Mouse (Mus musculus) embryo, embryonic 11.5 days (tissue): Measurements from ENCODE around the gene Trim68.
"Not testable (repeated sequence)": the region's sequence is repeated elsewhere in the genome, so short reads cannot be mapped to it uniquely, and the experiment has no call there.

ENCODE experiments used
- DNase-seq: peaks from one replicate; pipeline ENCODE4 v3.0.0-alpha.2; 2012; ENCODE audit warnings: low read depth, low spot score

Trim68 gene

GRCm38 (mm10) chr7:102686944-102687501, at the start of gene Trim68:
Gene Trim68, minus strand, starts transcription at chr7:102687327.
- peak; percentile 73 for DNase-seq

DNA sequence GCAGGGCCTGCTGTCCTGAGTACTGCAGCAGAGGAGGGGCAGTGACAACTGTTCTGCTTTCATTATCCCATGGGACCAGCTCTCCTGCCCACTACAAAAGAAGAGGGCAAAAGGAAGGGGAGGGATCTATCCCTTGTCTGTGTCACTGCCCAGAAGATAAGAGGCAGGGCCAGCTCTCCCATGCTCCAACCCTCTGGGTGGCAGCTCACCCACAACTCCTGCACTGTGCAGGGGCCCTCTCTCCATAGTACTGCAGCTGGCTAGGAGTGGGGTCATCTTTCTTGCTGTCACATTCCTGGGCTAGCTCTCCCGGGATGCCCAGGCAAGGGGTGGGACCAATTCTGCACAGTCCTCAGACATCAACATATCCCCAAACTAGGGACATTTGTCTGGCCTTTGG, 46.7 kb upstream of the Trim68 start:
- DNase-seq, result no peak

- no peak for DNase-seq
These were observed 40.3 kb upstream of the Trim68 start, which contains the start of gene Olfr559 for GRCm38 (mm10) chr7:102727391-102727790. Gene Olfr559, minus strand, starts transcription at chr7:102727491.

DNA sequence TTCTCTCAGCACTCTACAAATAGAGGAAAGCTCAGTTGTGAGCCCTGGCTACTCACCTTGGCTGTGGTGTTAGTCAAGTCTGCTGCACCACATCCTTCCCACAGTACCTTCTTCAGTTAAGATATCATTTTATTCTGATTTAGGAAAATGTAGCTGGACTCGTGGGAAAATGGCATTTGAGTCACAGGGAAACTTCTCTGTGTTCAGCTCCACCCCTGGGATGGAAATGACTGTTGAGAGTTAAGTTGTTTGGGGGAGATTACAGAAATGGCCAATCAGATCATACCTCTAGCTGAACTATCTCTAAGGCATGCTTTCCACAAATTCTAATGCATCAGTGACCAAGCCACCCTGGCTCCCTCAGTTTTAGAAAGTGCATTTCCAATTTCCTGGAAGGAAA, 31.8 kb upstream of the Trim68 start, which contains the start of gene Olfr33:
Olfr33 (minus strand) TSS at position 101 of the 400 bp plus-strand sequence.
- DNase-seq, result no peak

GRCm38 (mm10) chr7:102701915-102702314, 14.8 kb upstream of the Trim68 start, which contains the start of gene Olfr558:
Gene Olfr558, plus strand, starts transcription at chr7:102702215.
- no peak for DNase-seq

DNA sequence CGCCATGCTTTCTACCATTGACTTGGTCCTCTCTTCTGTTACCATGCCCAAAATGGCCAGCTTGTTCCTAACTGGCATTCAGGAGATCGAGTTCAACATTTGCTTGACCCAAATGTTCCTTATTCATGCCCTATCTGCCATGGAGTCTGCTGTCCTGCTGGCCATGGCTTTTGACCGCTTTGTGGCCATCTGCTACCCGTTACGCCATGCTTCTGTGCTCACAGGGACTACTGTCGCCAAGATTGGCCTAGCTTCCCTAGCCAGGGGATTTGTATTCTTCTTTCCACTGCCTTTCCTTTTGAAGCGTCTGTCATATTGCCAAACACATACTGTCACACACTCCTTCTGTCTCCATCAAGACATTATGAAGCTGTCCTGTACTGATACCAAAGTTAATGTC, 11.3 kb upstream of the Trim68 start:
- DNase-seq, result no peak

DNA sequence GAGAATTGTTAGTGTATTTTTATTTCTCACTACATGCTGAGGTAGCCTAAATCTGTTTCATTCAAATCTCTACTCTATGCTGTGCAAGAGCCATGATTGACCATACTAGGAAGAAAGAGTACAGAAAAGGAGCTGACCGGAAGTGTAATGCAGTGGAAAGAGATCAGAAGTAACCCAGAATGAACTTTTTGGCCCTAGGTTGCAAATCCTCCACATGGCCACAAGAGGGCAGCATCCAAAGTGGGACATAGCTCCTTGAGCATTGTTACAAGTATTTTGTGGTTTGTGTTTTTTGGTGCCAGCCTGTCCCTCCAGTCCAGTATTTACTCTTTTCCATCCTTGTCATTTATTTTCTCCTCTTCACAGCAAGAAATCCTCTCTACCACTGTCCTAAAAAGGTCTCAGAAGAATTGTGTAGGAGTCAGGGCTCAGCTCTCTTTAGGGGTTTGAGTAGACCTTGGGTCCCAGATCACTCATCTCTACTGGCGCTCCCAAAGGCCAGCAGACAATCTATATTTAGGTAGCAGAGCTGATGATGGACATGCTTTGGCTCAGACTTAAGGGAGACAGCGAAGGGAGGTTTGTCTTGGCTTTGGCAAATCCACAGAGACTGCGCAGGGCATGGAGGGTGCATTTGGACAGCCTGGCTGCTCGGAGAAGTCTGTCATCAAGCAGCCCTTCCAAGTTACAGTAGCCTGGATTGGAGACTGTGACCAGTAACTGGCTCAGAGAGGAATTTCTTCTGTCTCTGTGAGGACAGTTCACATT, 8.4 kb upstream of the Trim68 start, which contains the start of gene Olfr557:
Olfr557 (plus strand) TSS at position 553 of the 768 bp plus-strand sequence.
- DNase-seq, result peak; percentile 26

DNA sequence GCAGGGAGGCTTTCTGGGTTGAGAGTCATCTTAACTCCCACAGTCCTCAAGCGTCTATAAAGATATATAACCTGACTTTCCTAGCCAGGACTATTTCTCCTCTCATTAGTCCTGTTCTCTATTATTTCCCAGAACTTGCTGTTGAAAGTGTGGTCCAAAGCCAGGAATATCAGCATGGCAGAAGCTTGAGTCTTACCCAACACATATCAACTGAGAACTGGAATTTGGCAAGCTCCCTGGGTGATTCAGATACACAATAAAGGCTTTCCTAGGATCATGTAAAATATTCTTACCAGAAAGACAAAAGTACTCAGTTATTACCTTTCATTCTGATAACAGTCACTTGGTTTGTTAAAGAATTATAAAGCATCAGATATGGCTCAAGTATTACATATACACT, 5.2 kb downstream of the Trim68 start:
- DNase-seq, result no peak

DNA sequence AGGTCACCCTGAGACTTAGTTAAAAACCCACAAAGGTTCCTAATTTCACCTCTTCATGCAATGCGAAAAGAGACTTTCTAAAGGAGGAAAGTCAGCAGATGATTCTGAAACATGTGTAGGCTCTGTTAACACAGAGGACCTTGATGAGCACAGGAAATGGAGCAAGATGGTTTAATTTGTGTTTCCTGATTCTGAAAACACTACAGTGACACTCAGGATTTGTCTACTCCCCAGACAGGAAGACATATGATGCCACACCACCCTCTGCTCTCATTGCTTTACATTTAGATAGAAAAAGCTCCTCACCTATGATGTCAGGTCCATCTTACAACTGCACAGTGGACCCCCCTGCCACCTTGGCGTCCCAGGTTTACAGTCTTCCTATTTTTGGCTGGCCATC, 10.9 kb downstream of the Trim68 start:
- no peak for DNase-seq

DNA sequence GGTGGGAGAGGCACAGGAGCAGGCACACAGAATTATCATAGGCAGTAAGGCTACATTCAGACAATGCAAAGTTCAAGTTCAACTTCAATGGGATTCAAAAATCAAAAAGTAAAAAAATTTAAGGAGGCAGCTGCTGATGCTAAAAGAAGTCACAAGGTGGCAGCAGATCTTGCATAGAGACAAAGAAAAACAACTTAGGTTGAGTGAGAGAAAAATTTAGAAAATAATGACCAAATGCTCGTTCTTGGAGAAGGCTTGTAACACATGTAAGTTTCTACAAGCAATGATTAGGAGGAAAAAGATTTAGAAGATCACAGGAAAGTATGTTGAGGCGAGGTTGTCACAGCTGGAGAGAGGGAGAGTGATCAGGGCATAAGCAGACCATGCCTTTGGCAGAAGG, 21.7 kb downstream of the Trim68 start:
- DNase-seq, result no peak

- no peak for DNase-seq
These were observed 22.5 kb downstream of the Trim68 start, which contains the start of gene Olfr556 for GRCm38 (mm10) chr7:102664599-102664998. Gene Olfr556, plus strand, starts transcription at chr7:102664899.

- DNase-seq, result no peak
These were observed 28.6 kb downstream of the Trim68 start, which contains the start of gene Olfr555 for GRCm38 (mm10) chr7:102658523-102658922. Gene Olfr555, plus strand, starts transcription at chr7:102658823.

- DNase-seq, result not testable (repeated sequence)
These were observed 42.2 kb downstream of the Trim68 start for GRCm38 (mm10) chr7:102644945-102645344.

- DNase-seq, result no peak
These were observed 49.0 kb downstream of the Trim68 start, which contains the start of gene Olfr554 for GRCm38 (mm10) chr7:102638132-102638531. Gene Olfr554, plus strand, starts transcription at chr7:102638432.

DNA sequence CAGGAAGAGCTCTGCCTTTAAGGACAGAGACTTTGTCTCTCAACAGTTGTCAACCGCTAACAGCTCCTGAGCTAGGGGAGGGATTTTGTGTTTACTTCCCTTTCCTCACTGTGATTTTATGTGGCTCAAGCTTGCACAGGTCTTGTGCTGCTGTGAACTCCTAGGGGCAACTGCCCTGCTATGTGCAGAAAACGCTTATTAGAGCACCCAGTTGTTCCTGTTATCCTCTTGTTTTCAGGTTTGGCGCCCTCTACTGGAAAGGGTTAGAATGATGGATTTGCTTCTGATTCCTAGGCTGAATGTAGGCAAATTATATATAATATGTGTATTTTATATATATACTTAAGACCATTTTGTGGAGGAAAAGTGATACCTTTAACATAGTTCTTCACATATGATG, 50.5 kb downstream of the Trim68 start:
- no peak for DNase-seq
